Mouse (Mus musculus): ENCODE results near the gene Mipol1.

The Mipol1 gene

GRCm38 (mm10) chr12:57227776-57228175 lies 2.5 kb upstream of the Mipol1 start:
- in situ Hi-C loops (cut with MboI; ENCODE audit: low pct_unique_long_range_greater_than_20kb in 1 of 2, low sequenced_read_pairs in 2 of 2, unreplicated experiment in 1 of 2), result loop anchor here in 1 of 2 experiments (25.0 kb wide), 1 partner anchor 310 kb away; the partner anchor contains the start of gene Foxa1

GRCm38 (mm10) chr12:57229703-57230102 lies 524 bp upstream of the Mipol1 start:
- in situ Hi-C loops (cut with MboI; ENCODE audit: low pct_unique_long_range_greater_than_20kb in 1 of 2, low sequenced_read_pairs in 2 of 2, unreplicated experiment in 1 of 2), result loop anchor here in 1 of 2 experiments (25.0 kb wide), 1 partner anchor 308 kb away; the partner anchor contains the start of gene Foxa1

GRCm38 (mm10) chr12:57231085-57231875 lies 1.1 kb downstream of the Mipol1 start:
- in situ Hi-C loops (cut with MboI; ENCODE audit: low pct_unique_long_range_greater_than_20kb in 1 of 2, low sequenced_read_pairs in 2 of 2, unreplicated experiment in 1 of 2), result loop anchor here in 1 of 2 experiments (25.0 kb wide), 1 partner anchor 306 kb away; the partner anchor contains the start of gene Foxa1

- in situ Hi-C loops (cut with MboI; ENCODE audit: low pct_unique_long_range_greater_than_20kb in 1 of 2, low sequenced_read_pairs in 2 of 2, unreplicated experiment in 1 of 2), result loop anchor here in 1 of 2 experiments (25.0 kb wide), 1 partner anchor 304 kb away; the partner anchor contains the start of gene Foxa1
Measured at GRCm38 (mm10) chr12:57233386-57233785, 3.2 kb downstream of the Mipol1 start.

GRCm38 (mm10) chr12:57243671-57244495 lies 13.7 kb downstream of the Mipol1 start:
- in situ Hi-C loops (cut with MboI; ENCODE audit: low pct_unique_long_range_greater_than_20kb in 1 of 2, low sequenced_read_pairs in 2 of 2, unreplicated experiment in 1 of 2), result loop anchor here in 1 of 2 experiments (25.0 kb wide), 1 partner anchor 293 kb away; the partner anchor contains the start of gene Foxa1

- in situ Hi-C loops (cut with MboI; ENCODE audit: low pct_unique_long_range_greater_than_20kb in 1 of 2, low sequenced_read_pairs in 2 of 2, unreplicated experiment in 1 of 2), result no loop called here
Measured at GRCm38 (mm10) chr12:57258572-57258971, 28.3 kb downstream of the Mipol1 start.

- in situ Hi-C loops (cut with MboI; ENCODE audit: low pct_unique_long_range_greater_than_20kb in 1 of 2, low sequenced_read_pairs in 2 of 2, unreplicated experiment in 1 of 2), result loop anchor here in 1 of 2 experiments (25.0 kb wide), 1 partner anchor 512 kb away; no protein-coding TSS in a partner anchor
Measured at GRCm38 (mm10) chr12:57275456-57275855, 45.2 kb downstream of the Mipol1 start.

GRCm38 (mm10) chr12:57281155-57282114 lies 51.2 kb downstream of the Mipol1 start:
- in situ Hi-C loops (cut with MboI; ENCODE audit: low pct_unique_long_range_greater_than_20kb in 1 of 2, low sequenced_read_pairs in 2 of 2, unreplicated experiment in 1 of 2), result loop anchor here (10.0 to 25.0 kb wide), 2 partner anchors 263 to 506 kb away; partner anchors contain the start of gene Foxa1 (in 2 of the 2)

GRCm38 (mm10) chr12:57285303-57286059 lies 55.3 kb downstream of the Mipol1 start:
- in situ Hi-C loops (cut with MboI; ENCODE audit: low pct_unique_long_range_greater_than_20kb in 1 of 2, low sequenced_read_pairs in 2 of 2, unreplicated experiment in 1 of 2), result loop anchor here (10.0 to 25.0 kb wide), 2 partner anchors 259 to 502 kb away; partner anchors contain the start of gene Foxa1 (in 2 of the 2)

- in situ Hi-C loops (cut with MboI; ENCODE audit: low pct_unique_long_range_greater_than_20kb in 1 of 2, low sequenced_read_pairs in 2 of 2, unreplicated experiment in 1 of 2), result no loop called here
Measured at GRCm38 (mm10) chr12:57307337-57307736, 77.1 kb downstream of the Mipol1 start.

- in situ Hi-C loops (cut with MboI; ENCODE audit: low pct_unique_long_range_greater_than_20kb in 1 of 2, low sequenced_read_pairs in 2 of 2, unreplicated experiment in 1 of 2), result no loop called here
Measured at GRCm38 (mm10) chr12:57307748-57308147, 77.5 kb downstream of the Mipol1 start.

GRCm38 (mm10) chr12:57339053-57339452 lies 108.8 kb downstream of the Mipol1 start:
- in situ Hi-C loops (cut with MboI; ENCODE audit: low pct_unique_long_range_greater_than_20kb in 1 of 2, low sequenced_read_pairs in 2 of 2, unreplicated experiment in 1 of 2), result no loop called here

GRCm38 (mm10) chr12:57340111-57340510 lies 109.9 kb downstream of the Mipol1 start:
- in situ Hi-C loops (cut with MboI; ENCODE audit: low pct_unique_long_range_greater_than_20kb in 1 of 2, low sequenced_read_pairs in 2 of 2, unreplicated experiment in 1 of 2), result no loop called here

- in situ Hi-C loops (cut with MboI; ENCODE audit: low pct_unique_long_range_greater_than_20kb in 1 of 2, low sequenced_read_pairs in 2 of 2, unreplicated experiment in 1 of 2), result no loop called here
Measured at GRCm38 (mm10) chr12:57362732-57363131, 132.5 kb downstream of the Mipol1 start.

GRCm38 (mm10) chr12:57364027-57364426 lies 133.8 kb downstream of the Mipol1 start:
- in situ Hi-C loops (cut with MboI; ENCODE audit: low pct_unique_long_range_greater_than_20kb in 1 of 2, low sequenced_read_pairs in 2 of 2, unreplicated experiment in 1 of 2), result no loop called here

GRCm38 (mm10) chr12:57371790-57372547 lies 141.7 kb downstream of the Mipol1 start:
- in situ Hi-C loops (cut with MboI; ENCODE audit: low pct_unique_long_range_greater_than_20kb in 1 of 2, low sequenced_read_pairs in 2 of 2, unreplicated experiment in 1 of 2), result no loop called here

All from mouse embryonic stem cell (cell line).